Mouse (Mus musculus): Measurements from ENCODE around the gene Mlx.

Mlx gene

GRCm38 (mm10) chr11:101137000-101137399 is 49.9 kb downstream of the Mlx start:
- DNase-seq (ENCODE audit: low read depth, low spot score), result no peak

GRCm38 (mm10) chr11:101138536-101139181 is 51.6 kb downstream of the Mlx start:
- DNase-seq (ENCODE audit: low read depth, low spot score), result no peak

GRCm38 (mm10) chr11:101140164-101140819 is 53.2 kb downstream of the Mlx start:
- DNase-seq (ENCODE audit: low read depth, low spot score), result no peak

- no peak for DNase-seq (ENCODE audit: low read depth, low spot score)
Measured at GRCm38 (mm10) chr11:101141088-101141487, 54.0 kb downstream of the Mlx start.

Data from CD4-positive, CD25-positive, alpha-beta regulatory T cell, adult 2 months (primary cell).